Mouse (Mus musculus) brain, adult 2 months (tissue): ENCODE measurements around the gene Minpp1.
A peak's percentile ranks its signal among the peaks of the same experiment; 100 is the strongest.

Source experiments
- DNase-seq: peaks from one replicate; pipeline ENCODE4 v3.0.0; 2011; ENCODE audit warnings: low read depth, low spot score

The Minpp1 gene

DNA sequence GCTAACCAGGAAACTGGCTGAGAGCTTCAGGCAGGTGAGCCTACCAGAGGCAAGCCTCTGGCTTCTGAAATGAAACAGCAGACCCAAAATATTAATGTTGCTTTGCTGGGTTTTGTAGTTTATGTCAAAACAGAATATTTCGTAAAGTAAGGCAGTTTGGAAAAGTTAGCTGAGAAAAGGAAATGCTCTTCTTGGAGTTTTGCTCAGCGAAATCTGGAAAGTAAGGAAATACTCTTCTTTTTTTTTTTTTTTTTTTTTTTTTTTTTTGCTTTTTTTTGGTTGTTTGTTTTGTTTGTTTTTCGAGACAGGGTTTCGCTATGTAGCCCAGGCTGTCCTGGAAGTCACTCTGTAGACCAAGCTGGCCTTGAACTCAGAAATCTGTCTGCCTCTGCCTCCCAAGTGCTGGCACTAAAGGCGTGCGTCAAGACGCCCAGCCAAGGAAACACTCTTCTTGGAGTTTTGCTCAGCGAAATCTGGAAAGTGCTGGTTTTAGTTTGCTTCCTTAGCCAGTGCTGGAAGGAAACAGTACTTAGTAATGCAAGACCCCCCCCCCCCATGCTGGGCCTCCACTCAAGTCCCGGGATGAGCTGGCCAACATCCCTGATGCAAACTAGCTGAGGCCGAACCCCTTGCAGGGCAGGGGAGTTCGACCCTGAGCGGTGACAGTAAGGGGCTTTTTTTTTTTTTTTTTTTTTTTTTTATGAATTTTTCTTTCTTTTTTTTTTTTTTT, 3.8 kb downstream of the Minpp1 start:
- no peak for DNase-seq

DNA sequence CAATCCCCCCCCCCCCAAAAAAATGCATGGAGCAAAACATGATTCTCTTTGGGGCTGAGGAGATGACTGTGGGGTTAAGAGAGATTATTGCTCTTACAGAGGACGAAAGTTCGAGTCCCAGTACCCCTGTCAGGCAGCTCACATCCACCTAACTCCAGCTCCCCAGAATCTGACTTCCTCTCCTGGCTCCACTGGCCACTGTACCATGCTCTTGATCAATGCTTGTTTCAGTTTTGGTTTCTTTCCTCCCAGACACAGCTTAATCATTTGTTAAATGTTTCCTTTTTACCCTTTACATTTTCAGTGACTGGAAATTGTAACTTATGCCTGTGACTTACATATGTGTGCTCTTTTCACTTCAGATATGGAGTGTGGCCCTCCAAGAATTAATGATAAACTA, 5.4 kb downstream of the Minpp1 start:
- DNase-seq, result no peak

DNA sequence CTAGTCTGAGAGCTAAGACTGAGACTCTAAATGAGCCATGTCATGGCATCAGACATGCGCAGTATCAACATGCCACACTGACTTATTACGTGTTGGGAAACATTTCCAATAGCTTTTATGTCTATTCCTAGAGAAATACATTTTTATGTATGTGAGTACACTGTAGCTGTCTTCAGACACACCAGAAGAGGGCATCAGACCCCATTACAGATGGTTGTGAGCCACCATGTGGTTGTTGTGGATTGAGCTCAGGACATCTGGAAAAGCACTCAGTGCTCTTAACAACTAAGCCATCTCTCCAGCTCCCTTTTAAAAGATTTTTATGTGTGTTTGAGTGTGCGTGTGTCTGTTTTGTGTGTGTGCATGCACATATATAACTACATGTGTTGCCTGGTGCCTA, 6.8 kb downstream of the Minpp1 start:
- no peak for DNase-seq

DNA sequence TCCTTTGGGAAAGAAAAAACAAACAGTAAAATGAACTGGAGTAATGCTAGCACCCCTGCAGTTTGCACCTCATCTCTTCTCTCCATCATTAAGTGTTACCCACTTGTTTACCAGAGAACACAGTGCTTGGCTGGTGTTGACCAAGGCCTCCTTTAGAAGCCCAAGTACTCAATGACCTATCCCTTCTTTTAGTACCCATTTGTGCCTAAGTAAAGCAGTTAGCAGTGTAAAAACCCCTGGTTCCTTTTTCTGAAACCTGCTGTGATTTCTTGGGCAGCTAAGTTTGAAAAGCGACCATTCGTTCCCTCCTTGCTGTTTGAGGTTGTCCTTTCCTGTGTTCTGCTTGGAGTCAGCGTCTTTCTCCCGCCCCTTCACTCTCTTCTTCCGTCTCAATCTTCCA, 7.4 kb downstream of the Minpp1 start:
- no peak for DNase-seq

DNA sequence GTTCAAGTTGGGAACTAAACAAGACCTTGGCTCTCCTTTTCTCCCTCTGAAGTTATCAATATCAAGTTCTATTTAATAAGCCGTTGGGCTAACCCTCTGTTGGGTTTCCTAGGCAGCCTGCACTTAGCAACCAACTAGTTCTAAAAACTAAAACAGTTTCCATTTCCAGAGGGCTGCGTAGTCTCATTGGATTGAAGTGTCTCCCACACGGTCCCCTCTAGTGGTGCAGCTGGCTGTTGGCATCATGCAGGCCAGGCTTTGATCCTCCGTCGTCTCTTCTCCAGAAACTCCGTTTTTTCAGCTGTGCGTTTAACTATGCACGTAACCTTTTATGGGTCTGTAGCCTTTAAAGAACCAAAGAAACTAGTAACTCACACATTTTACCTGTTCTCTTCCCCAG, 7.9 kb downstream of the Minpp1 start:
- peak; percentile 63 for DNase-seq

DNA sequence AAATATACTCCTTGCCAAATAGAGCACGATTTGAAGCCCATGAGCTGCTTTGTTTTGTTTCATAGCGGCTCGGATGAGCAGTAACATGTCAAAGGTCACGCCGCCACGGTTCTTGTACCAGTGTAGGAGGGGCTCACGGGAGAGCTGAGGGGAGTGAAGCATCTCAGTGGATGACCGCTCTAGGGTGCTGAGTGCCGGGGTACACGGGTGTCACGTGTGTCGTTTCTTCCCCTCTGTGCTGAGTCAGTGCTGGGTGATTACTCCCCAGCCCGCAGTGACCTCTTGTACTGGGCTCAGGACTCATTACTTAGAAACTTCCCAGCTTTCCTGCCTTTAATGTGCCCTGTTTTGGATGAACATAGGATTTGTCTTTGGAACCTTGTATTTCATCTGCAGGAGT, 9.0 kb downstream of the Minpp1 start:
- no peak for DNase-seq

DNA sequence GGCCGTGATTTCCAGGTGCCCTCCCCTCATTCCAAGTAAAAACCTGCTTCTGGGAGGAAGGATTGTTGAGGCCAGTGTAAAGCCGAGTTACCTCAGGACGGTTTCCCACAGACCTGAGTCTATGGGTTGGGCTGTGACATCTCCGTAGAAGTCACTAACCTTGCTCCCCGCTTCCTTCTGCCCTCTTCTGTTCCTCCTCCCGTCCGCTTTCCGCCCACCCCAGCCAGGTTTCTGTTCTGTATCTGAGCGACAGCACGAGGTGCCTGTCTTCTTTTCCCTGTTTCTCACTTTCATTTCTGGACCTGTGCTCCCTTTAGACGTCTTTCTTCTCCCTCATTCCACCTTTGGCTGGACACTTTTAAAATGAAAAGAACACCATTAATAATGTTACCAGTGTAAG, 9.5 kb downstream of the Minpp1 start:
- no peak for DNase-seq

DNA sequence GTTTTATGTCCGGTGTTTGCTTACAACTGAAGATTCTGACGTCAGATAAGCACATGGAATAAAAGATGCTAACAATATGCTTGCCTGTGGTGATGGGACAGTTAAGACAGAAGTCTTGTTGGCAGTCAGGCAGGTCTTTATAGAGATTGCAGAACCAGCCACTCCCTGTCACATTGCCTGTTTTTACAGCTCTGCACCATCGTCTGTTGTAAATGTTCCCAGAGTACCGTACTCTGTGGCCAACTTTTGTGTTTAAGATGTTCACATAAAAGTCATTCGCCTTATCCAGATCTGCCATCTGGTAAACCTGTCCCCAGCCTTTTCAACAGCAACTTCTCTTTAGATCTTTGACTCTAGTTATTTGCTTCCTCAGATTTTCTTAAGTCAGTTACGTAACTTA, 11.8 kb downstream of the Minpp1 start:
- peak; percentile 38 for DNase-seq

DNA sequence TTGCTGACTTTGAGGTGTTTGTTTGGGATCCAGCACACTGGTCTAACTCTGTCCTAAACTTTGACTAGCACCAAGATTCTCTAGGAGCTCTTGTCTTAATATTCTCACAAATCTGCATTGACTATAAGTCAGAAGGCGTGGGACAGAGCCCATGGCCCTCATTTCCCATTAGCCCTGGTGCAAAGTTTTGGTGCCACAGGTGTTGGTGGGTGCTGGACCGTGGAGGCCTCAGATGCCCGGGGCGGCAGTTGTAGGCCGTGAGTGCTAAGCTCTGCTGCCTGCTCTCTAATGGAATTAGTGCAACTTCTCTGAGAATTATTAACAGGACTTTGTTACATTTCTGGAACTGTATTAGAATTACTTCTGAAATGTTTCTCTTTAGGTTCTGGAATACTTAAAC, 12.4 kb downstream of the Minpp1 start:
- DNase-seq, result no peak

DNA sequence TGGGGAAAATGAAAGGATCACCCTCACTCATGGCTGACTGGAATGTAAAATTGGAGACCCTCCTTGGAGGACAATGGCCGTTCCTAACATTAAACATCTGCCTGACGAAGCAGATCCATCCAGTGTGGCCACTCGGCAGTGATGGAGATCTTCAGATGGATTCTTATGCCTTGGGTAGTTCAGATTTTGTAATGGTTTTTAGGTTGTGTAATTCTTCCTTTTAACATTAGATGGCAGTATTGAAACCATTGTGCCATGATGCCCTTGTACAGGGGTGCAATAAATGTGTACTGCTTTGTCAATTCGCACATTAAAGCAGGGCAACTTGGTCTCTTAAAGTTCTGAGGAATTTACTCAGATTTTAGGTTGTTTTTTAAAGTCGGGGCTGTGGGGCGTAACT, 15.8 kb downstream of the Minpp1 start:
- DNase-seq, result peak; percentile 36

DNA sequence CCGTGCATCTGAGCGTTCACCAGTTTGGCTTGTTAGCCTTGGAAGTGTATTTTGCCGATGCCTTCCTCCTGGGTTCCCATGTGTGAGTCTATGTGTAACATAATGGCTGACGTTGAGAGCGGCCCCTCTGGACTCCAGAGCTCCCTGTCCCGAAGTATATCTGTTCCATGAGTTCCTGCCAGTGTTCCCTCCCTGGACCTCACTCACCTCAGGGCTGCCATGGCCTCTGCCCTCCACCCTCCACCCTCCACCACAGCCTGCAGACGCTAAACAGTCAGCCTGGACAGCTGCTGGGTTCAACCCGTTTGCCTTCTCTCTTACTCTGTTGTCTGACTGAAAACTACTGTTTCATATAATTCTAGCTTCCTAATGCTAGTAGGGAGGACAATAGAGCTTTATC, 20.5 kb downstream of the Minpp1 start:
- no peak for DNase-seq

DNA sequence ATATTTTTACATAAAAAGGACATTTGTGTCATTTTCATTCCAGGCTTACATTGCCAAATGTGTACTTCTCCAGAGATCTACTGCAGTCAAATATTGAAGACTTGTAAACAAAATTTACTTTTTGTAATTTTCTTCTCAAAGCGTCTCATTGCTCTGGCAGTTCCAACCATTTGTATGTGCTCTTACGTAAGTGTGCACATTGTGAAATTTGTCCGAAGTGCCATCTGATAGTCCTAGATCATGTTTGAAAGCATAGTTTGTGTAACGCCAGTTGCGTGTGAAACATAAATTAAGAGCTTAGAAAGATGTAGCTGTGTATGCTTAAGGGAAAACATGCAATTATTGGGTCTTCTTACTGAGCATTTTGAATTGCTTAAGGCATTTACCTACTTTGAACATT, 20.9 kb downstream of the Minpp1 start:
- no peak for DNase-seq

DNA sequence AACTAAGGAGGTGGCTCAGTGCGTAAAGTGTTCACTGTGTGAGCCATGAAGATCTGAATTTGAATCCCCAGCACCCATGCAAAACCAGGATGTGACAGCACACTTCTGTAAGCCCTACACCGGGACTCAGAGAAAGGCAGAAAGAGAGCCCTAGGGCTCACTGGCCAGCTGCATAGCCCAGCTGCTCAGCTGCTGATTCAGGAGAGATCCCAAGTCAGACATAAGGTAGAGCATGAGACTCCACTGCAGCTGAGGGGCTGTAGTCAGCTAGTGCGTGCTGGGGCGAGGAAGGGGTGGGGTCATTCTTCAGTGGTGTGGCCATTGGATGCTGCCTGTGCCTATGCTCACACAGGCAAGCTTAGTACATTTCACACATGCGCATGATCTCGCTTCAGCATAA, 21.5 kb downstream of the Minpp1 start:
- DNase-seq, result no peak

DNA sequence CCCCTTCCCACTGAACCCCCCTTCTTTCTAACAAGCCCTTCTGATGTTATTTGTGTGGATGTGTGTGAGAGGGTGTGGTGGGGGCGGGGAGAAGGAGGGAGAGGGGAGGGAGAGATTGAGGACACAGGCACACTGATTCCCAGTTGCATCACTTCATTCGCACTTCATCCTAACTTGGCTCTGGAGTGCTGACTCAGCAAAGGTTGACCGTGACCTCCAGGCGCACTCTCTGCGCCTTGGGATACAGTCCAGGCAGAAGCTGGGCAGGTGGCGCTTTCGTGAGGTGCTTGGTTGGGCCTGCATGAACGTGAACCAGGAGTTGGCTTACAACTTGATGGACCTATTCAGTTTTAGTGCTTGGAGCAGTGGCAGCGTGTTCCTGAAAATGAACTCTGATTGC, 22.0 kb downstream of the Minpp1 start:
- DNase-seq, result no peak

DNA sequence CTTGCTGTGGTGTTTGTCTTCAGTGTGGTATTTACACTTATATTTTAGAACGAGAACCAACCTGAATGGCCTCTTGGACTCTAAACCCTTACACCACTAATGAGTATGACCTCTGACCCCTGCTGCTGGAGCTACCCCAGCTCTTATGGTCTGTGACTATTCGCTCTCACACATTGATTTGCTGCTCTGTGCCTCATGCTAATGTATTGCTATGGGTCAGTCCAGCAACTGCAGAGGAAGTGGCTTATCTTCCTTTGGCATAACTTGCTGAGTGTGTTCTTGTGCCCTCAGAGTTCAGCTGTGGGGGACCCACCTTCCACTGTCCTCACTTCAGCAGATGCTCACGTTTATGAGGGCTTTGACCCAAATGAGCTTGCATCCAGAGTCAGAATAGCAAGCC, 24.7 kb downstream of the Minpp1 start:
- no peak for DNase-seq

DNA sequence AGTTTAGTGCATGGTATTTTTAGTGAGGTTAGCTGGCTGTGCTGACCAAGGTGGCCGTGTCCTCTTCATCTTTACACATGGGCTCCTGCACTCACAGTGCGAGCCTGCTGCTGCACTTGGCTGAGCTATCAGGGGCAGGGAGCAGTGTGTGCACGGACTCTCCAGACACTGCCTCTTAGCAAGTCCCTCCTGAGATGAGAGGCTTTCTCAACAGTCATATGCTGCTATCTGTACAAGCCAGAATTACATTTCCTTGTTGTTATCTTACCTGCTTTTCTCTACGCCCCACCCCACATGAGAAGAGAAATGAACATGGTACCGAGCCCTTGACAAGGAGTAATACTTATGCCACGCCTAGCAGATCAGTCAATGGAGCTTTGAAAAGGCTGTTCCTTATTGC, 25.4 kb downstream of the Minpp1 start:
- no peak for DNase-seq

DNA sequence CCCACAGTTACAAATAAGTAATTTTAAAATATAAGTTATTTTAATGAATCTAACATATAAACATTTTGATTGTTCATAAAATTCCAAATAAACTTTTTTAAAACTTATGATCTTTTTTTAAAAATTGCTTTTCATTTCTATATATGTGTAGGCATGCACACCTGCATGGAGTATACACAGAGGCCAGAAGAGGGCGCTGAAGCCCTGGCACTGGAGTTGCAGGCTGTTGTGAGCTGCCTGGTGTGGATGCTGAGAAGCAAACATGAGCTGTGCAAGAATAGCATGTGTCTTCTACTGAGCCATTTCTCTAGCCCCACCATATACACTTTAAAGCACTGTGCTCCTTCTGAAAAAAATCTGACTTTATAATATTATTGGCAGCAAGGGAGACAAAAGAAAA, 26.9 kb downstream of the Minpp1 start:
- no peak for DNase-seq

DNA sequence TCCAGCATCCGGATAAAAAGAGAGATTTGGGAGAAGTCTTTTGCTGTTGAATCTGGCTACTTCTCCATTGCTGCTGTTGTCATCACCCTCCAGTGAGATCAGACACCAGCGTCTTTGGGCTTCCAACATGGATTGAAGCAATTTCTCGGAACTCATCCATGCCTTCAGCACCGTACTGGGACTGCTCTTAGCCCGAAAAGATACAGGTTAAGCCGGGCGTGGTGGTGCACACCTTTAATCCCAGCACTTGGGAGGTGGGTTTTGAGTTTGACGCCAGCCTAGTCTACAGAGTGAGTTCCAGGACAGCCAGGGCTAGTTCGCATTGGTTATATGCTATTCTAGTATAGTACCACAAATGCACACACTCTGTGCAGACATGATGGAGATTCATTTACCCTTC, 31.0 kb downstream of the Minpp1 start:
- DNase-seq, result no peak

DNA sequence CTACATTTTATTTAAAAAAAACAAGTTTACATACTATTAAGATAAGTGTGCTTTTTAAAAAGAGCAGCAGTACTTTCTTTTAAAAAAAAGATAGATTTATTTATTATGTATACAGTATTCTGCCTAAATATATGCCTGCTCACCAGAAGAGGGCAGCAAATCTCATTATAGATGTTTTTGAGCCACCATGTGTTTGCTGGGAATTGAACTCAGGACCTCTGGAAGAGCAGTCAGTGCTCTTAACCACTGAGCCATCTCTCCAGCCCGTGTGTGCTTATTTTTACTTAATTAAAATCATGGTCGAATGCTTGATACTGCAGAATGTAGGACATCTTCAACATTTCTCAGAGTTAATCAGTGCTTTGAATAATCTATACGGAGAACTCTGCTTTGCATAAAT, 35.9 kb downstream of the Minpp1 start:
- DNase-seq, result no peak

DNA sequence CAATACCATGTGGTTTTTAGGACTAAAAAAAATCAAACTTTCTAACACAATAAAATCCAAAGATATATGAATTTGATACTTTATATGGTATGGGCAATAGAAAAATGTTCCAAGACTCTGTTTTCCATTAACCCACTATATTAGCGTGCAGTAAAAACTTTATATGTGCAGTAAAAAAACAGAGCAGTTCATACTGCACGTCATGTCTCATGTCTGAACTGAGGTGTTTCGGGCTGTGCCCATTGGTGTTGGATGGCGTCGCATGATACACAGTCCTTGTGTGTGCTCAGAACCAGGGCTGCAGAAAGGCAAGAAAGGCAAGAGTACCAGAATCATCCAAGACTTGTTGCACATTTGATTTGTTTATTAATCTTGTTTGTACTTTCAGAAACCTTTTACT, 36.7 kb downstream of the Minpp1 start:
- DNase-seq, result no peak

DNA sequence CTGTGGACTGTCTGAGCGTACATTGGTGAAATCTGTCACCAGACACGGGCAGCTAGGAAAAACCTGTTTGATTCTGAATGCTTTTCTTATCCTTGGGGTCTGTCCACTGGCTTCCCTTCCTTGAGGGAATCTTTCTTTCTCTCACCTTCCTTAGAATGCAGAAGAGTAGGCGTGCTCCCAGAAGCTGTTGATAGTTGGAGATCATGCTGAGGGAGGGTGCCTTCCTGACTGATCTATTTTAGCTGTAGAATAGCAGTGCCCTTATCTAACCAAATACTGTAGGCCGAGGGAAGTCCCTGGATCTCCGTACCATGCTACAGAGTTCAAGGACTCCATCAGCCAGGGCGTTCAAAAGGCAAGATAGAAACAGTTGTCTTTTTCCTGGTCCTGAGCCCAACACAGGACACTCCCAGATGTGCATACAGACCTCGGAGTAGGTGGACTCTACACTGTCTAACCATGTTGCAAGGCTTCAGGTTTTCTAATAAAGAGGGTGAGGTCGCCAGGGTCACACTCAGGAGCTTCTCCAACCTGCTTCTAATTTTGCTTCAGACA, 37.3 kb downstream of the Minpp1 start:
- DNase-seq, result peak; percentile 24

DNA sequence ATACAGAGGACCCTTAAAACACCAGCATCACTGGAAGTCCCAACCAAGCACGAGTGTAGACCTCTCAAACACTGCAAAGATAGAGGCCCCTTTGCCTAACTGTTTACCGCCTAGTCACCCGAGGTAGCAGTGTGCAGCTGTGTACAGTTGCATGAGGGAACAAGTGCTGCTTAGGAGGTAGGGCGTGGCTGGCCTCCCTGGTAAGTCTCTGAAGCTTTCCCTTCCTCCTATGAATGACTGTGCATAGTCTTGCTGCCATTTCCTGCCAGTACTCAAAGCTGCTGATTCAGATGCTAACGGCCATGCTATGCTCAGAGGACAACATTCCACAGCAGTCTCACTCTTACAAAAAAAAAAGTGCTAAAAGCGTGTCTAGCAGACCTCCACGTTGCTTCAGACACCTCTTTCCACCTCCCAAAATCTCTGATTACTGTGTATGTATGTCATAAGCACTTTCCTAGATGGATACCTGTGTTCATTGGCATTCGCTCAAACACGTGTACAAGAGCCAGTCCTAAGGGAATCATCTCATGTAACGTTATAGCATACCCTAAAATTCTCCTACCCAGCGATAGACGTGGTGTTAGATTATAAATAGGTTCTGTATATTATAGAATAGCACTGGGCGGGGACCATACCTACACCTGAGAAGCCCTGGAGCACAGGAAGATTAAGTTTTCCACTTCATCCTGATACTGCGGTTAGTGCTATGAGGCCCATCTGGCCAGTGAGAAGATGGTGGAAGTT, 38.4 kb downstream of the Minpp1 start:
- no peak for DNase-seq

DNA sequence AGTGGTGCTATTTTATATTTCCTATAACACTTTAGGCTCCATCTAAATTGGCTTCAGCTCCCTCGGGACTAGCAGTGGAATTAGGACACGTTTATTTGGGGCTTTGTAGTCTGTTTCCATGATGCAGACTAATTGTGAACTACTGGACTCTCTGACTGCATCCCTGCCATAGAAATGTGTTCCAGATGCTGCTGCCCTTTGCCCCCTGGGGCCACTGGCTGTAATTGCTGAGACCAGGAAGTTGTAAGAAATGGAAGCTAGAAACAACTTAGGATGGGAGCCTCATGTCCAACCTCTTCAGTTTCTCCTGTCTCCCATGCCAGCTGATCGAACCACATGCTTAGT, 38.9 kb downstream of the Minpp1 start:
- DNase-seq, result no peak
